Mouse (Mus musculus) heart, adult 2 months (tissue): ENCODE results near the gene Cdca3.
"Not testable (repeated sequence)": the region's sequence is repeated elsewhere in the genome, so short reads cannot be mapped to it uniquely, and the experiment has no call there.

Experiments
- CTCF ChIP-seq: fragments of 200-600 bp; IDR thresholded peaks from 2 replicates; pipeline ENCODE4 v1.8.1; 2022; ENCODE audit warnings: antibody characterized with exemption, mild to moderate bottlenecking, moderate library complexity
- EP300 ChIP-seq: fragments of 200-500 bp; IDR thresholded peaks from 2 replicates; pipeline ENCODE4 v1.6.1; 2011; ENCODE audit warnings: low read depth, low read length, control low read depth; ENCODE audit not compliant: insufficient read depth

DNA sequence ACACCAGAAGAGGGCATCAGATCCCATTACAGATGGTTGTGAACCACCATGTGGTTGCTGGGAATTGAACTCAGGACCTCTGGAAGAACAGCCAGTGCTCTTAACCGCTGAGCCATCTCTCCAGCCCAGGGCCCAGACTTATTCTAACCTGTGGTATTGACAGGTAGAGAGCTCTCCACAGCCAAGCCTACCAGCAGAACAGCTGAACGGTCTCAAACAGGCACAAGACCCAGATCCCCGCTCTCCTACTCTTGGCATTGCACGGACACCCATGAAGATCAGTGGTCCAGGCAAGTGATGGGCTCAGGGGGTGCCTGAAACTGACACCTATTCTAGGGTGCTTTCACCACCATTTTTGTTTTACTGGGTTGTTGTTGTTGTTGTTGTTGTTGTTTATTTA lies 1.9 kb downstream of the Cdca3 start:
- not testable (repeated sequence) for TF ChIP-seq CTCF, EP300
